In the genomic region with DNA sequence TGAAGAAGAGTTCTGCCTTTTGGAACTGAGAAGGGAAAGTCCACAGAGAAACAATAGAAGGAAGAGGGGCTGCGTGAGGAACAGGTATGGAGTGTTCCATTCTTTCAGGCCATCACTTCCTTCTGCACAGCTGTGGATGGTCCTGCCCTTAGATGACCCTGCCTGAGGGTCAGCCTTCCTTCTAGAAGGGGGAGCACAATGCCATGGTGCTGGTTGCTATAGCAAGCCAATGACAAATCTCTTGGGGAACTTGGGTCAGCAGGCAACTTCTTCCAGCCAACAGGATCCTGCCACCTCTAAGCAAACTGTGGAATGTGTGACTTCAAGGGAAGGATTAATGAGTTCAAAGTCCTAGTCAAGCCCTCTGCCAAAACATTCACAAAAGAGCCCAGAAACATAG, we compare ENCODE assay signal across 14 mouse cellular contexts.
A peak's percentile ranks its signal among the peaks of the same experiment; 100 is the strongest.
DNase-seq lines count a peak whose midpoint lies in the region; ATAC-seq and TF ChIP-seq lines count a peak whose summit lies in the region.
"Had no signal": no experiment of that assay in that cellular context is flagged by ENCODE, and none has a peak within 500 bp of the region (broad histone marks: within the 10 kb centered on the region; RNA-seq: fewer than 3 reads in every experiment).

No protein-coding gene starts in this region.

- H3K27me3 ChIP-seq in kidney, embryonic 14.5 days (ENCODE audit: control insufficient read depth, insufficient read depth, low read length): no peaks in the 10 kb centered on the region
- H3K27me3 ChIP-seq in kidney, postnatal 0 days (ENCODE audit: insufficient read depth, low read length): no peaks in the 10 kb centered on the region

- H3K4me3 ChIP-seq in kidney, embryonic 14.5 days (ENCODE audit: low read length): no peak overlapping the region
- H3K4me3 ChIP-seq in kidney, postnatal 0 days (replicated peaks; ENCODE audit: low read depth, low read length): no peak overlapping the region
- H3K4me3 ChIP-seq: hindbrain, embryonic 12.5 days; limb, embryonic 13.5 days had no signal

- no peak for TF ChIP-seq CTCF in kidney, postnatal 0 days (IDR thresholded peaks at IDR 0.05; ENCODE audit: low read depth)

- 71% methylated on average over 1 of the region's 1 CpGs for WGBS in kidney, embryonic 14.5 days
- WGBS in kidney, postnatal 0 days: 76% methylated on average over 1 of the region's 1 CpGs

- H3K9ac ChIP-seq in kidney, embryonic 14.5 days (ENCODE audit: low read depth, low read length): no peak overlapping the region
- no peak overlapping the region for H3K9ac ChIP-seq in kidney, postnatal 0 days (ENCODE audit: low read depth, low read length)
- H3K9ac ChIP-seq: hindbrain, embryonic 12.5 days; limb, embryonic 13.5 days had no signal

- DNase-seq in gastrocnemius, postnatal 25 days: peak; percentile 11
- DNase-seq in gastrocnemius, postnatal 10 days: no peak
- peak; percentile 42 for DNase-seq in kidney, adult 11 months
- peak; percentile 11 to 47 for DNase-seq in adrenal gland, postnatal 36 days
- DNase-seq in kidney, postnatal 0 days (ENCODE audit: low spot score): peak; percentile 15
- DNase-seq in adipocyte (ENCODE audit: low spot score): no peak
- no peak for DNase-seq in embryo, embryonic 11 days
- DNase-seq: cerebellum, adult 11 months; cerebellum, postnatal 36 days; lung, postnatal 14 days; thymus, postnatal 25 days had no signal

- no peak overlapping the region for H3K4me2 ChIP-seq in kidney, embryonic 14.5 days (replicated peaks; ENCODE audit: low read depth, low read length)
- no peak overlapping the region for H3K4me2 ChIP-seq in kidney, postnatal 0 days (ENCODE audit: low read length)
- H3K4me2 ChIP-seq: hindbrain, embryonic 12.5 days; limb, embryonic 13.5 days had no signal

- no peak for ATAC-seq in kidney, embryonic 14.5 days (ENCODE audit: low FRiP score, low TSS enrichment)
- ATAC-seq in kidney, postnatal 0 days (replicated peaks; ENCODE audit: low FRiP score, low read depth): no peak

- H3K4me1 ChIP-seq in kidney, embryonic 14.5 days (ENCODE audit: control insufficient read depth, insufficient read depth, low read length): no peaks in the 10 kb centered on the region
- H3K4me1 ChIP-seq in kidney, postnatal 0 days (replicated peaks; ENCODE audit: insufficient read depth, low read length): no peaks in the 10 kb centered on the region
- H3K4me1 ChIP-seq: hindbrain, embryonic 12.5 days had no signal

- H3K9me3 ChIP-seq in kidney, embryonic 14.5 days (ENCODE audit: control insufficient read depth, low read length): no peaks in the 10 kb centered on the region
- H3K9me3 ChIP-seq in kidney, postnatal 0 days (replicated peaks; ENCODE audit: low read length): no peaks in the 10 kb centered on the region
- H3K9me3 ChIP-seq: hindbrain, embryonic 12.5 days; limb, embryonic 13.5 days had no signal

- H3K36me3 ChIP-seq in kidney, embryonic 14.5 days (ENCODE audit: control insufficient read depth, insufficient read depth, low read length): no peaks in the 10 kb centered on the region
- H3K36me3 ChIP-seq in kidney, postnatal 0 days (ENCODE audit: insufficient read depth, low read length): no peaks in the 10 kb centered on the region
- H3K36me3 ChIP-seq: hindbrain, embryonic 12.5 days; limb, embryonic 13.5 days had no signal

- H3K27ac ChIP-seq in kidney, embryonic 14.5 days (ENCODE audit: low read depth, low read length): no peak overlapping the region
- no peak overlapping the region for H3K27ac ChIP-seq in kidney, postnatal 0 days
- H3K27ac ChIP-seq: hindbrain, embryonic 12.5 days; limb, embryonic 13.5 days had no signal

Comparison
In these comparisons a context has a peak if more than half of its experiments do, and no peak if none do; other contexts are left out.
1. DNase-seq: peak in gastrocnemius, postnatal 25 days (single experiment), kidney, adult 11 months (single experiment), adrenal gland, postnatal 36 days (2 of 2) and kidney, postnatal 0 days (single experiment); none in gastrocnemius, postnatal 10 days (single experiment), adipocyte (single experiment) and embryo, embryonic 11 days (single experiment).